Mouse (Mus musculus) A20 (cell line): ENCODE results near the gene Yeats2.

Source experiments
- DNase-seq: peaks from one replicate; pipeline ENCODE4 v3.0.0-alpha.2; 2011; ENCODE audit warnings: low read depth, low spot score

Gene Yeats2

GRCm38 (mm10) chr16:20191161-20191882, 50.5 kb downstream of the Yeats2 start:
- no peak for DNase-seq

DNA sequence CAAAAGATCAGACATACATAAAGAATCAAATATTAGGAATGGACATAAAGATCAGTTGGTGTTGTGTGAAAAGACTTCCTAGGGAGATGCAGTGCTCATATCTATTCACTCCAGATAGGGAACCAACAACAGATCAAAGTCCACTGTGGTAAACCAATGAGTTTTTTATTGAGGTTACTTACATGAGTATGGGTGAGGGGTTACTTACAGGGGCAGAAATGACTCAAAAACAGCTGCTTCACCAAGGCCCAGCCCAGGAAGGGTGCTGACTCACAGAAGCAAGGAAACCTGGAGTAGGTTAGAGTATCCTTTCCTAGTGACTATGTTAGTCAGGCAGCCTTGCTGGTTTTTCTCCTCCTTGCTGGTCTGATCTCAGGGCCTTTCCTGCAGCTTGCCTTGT, 51.2 kb downstream of the Yeats2 start:
- no peak for DNase-seq

- peak; percentile 62 for DNase-seq
Observed at GRCm38 (mm10) chr16:20195546-20195945, 54.7 kb downstream of the Yeats2 start.

GRCm38 (mm10) chr16:20196962-20197361, 56.1 kb downstream of the Yeats2 start:
- no peak for DNase-seq

DNA sequence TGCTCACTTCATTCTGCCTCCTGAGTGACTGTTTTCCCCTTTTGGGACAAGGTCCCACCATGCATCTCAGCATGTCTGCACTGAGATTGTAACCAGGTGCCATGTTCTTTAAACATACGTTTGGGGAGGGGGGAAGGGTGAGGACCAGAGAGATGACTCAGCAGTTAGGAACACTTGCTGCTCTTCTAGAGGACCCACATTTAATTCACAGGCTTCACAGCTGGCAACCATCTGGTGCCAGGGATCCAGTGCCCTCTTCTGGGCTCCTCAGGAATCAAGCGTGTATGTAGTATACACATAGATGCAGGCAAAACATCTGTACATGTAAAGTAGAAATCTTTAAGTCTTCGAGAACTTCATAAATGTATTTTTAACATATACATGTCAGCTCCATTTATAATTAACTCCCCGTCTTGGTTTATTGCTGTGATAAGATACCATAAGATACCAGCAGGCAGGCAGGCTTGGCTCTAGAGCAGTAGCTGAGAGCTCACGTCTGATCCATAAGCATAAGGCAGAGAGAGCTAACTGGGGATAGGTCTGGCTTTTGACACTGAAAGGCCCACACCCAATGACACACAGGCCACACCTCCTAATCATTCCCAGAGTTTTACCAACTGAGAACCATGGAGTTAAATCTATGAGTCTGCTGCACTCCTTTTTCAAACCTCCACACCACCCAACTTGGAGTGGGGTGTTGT, 58.8 kb downstream of the Yeats2 start:
- DNase-seq = no peak

DNA sequence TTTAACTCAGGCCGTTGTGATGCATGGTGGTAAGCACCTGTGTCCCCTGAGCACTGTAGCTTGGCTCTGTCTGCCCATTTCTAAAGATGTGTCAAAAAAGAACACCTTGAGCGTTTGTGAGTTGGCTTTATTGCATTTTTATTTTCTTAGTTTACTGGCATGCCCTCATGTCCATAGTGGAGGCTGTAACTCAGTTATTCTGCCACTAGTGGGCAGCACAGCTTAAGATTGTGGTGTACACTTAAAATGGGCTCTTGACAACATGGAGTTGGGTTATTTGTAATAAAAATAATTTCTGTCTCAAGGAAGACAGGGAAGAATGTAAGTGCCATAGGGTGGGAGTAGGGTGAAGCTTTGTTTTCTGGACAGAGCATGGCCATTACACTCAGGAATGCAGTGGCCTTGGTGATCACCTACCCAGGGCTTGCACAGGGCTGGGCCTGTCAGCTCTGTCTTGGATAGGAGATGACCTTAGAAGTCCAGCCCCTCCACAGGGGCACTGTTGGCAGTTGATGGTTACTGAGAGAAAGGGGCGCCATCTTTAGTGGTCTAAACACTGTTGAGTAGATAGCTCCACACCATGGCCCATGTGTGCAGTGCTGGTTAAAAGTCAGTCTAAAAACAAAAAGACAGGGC, 72.8 kb downstream of the Yeats2 start:
- peak; percentile 61 for DNase-seq

- DNase-seq = no peak
Observed at GRCm38 (mm10) chr16:20222726-20223125, 81.9 kb downstream of the Yeats2 start.

GRCm38 (mm10) chr16:20226676-20227075, 85.8 kb downstream of the Yeats2 start:
- no peak for DNase-seq

GRCm38 (mm10) chr16:20227504-20227903, 86.6 kb downstream of the Yeats2 start:
- no peak for DNase-seq

DNA sequence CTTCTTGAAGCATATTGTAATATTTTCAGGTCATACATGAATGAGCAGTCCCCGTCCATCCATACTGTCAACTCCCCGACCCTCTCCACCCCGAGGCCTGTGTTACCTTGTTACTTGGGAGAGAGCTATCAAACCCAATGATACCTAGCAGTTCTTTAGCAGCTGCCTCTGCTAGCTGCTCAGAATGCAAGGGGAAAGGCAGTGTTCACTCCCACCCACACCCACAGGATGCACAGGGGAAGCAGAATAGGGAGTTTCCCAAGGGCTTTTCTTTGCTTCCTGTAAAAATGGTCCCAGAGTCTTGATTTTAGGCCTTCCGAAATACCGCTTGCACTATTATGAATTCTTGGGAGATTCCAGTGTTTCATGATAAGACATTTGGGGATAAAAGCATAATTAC, 87.3 kb downstream of the Yeats2 start:
- DNase-seq = no peak

DNA sequence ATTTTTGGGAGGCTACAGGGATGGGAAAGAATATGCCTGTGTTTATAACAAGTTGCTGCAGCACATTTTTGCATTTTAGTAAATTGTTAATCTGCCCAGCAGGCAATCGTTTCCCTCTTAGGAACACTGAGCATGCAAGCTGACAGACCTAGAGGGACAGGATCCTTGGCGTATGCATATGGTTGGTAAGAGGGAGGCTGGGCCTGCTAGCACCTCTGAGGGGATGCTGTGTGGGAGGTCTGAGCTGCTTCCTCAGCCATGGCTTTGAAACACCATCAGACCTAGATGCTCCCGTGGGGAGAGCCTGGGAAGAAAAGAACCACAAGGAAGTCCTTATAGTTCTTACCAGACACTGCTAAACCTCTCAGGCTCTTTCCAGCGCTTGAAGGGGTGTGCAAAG, 93.5 kb downstream of the Yeats2 start:
- DNase-seq = no peak

DNA sequence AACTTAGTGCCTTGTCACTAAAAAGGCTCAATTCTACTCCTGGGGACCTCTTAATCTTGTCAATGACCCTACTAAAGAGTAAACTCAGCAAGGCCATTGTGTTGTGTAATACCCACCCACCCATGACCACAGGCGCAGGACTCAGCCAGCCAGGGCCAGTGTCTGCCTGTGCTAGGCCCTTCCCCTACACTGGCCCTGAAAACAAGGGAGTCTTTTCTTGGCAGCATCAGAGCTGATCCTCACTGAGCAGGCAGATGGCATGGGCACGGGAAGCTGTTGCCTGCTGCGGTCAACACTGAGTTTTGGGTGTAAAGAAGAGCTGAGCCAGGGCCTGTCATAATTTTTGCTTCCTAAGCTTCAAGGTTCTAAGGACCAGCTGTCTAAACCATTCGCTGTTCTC, 96.6 kb downstream of the Yeats2 start:
- no peak for DNase-seq

- no peak for DNase-seq
Observed at GRCm38 (mm10) chr16:20238646-20239045, 97.8 kb downstream of the Yeats2 start.

DNA sequence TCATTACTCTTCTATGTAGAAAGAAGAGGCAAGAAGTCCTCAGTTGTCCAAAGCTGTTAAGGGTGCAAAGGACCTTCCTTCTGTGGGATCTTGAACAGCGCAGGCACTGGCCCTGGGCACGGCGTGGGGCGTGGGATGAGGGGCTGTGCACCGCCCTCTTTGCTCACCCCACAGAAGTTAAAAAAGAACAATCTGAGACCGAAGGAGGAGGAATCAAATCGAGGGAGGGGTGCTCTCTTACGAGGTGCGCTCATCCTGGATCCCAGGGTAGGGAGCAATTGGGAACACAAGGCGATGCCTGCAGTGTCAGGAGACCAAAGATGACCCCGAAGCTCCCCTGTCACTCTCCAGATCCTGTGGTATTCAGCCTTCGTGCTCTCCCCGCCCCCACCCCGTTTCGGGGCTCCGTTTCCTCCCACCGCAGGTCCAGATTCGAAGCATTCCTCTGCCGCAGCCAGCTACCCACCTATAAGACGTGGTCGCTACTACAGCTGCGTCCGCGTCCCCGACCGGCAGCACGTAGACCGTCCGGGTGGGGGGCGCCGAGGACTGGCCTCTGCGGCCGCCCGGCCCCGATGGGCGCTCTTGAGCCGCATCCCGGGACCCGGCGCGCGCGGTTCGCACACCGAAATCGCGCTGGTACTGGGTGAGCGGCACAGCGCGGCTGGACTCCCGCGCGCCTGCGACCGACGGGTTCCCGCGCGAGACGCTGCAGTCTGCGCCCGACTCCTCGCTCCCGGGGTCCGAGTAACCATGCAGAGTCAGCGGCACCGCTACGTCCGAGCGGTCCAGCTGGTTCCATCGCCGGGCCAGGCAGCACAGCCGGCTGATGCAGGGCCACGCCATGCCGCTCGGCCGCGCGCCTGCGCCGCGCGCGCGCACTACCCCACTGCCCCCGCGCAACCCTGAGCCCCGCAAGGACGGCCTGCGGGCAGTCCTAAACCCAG, 99.9 kb downstream of the Yeats2 start, which contains the start of gene Map6d1:
Map6d1 (minus strand) TSS at position 891 of the 947 bp plus-strand sequence.
- no peak for DNase-seq

DNA sequence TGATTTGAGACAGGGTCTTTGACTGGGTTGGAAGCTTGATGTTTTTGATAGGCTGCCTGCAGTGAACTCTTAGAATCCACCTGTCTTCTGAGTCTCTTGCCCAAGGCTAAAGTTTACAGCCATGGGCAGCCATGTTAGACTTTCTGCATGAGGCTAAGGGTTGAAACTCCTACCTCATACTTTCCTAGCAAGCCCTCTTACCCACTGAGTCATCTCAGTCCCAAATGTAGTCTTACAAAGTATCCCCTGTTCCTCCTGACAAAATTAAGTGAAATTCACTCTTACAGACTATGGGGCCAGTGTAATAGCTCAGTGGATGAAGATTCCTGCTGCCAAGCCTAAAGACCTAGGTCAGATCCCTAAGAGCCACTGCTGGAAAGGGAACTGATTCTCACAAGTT, 106.2 kb downstream of the Yeats2 start:
- no peak for DNase-seq

GRCm38 (mm10) chr16:20248442-20249174, 107.7 kb downstream of the Yeats2 start:
- no peak for DNase-seq

DNA sequence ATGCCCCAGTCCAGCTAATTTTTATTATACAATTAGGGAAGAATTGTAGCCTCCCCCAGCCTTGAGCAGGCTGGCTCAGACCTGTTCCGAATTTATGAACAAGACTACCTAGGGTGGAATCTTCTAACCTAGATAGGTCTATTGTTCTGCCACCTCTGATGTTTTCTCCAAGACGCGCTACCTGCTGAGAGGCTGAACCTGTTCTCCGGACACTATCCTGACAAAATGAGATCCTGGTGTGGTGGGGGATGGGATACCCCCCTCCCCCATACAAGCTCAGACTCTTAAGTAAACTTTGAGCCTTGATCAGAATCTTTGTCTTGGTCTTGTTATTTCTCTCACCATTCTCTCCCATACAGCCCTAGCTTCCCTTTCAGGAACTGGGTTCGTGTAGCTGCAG, 117.1 kb downstream of the Yeats2 start:
- DNase-seq = no peak

GRCm38 (mm10) chr16:20265089-20265488, 124.2 kb downstream of the Yeats2 start:
- DNase-seq = no peak

DNA sequence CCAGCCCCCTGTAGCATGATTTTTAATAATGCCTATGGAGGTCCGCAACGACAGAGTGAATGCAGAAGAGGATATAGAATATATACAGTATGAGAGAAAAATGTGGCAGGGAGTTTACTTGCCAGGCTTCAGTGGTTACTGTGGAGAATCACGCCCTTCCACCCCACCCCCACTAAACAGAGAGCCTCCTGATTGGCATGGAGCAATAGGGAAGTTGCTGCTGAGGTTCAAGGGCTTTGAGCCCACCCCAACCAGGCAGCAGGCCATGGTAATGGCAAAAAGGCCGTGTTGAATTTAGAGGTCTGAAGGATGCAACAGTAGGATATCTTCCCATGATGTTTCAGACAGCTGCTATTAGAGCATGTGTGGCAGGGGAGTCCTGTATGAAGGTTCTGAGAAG, 130.5 kb downstream of the Yeats2 start:
- DNase-seq = no peak

DNA sequence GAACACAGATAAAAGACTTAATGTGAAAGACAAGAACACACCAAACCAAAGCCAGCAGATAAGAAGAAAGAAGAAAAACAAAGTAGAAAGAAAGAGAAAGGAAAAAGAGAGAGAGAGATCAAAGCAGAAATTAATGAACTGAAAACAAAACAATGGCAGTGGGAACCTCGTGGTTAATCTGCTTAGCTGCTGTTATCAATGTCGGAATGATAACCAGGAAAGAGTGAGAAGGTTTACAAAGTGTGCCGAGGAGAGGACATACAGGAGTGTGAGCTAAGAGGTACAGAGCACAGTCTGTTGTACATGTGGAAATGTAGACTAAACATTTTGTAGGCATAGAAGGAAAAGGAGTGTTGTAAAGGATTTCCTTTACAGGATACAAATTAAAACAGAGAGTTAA, 132.1 kb downstream of the Yeats2 start:
- no peak for DNase-seq

DNA sequence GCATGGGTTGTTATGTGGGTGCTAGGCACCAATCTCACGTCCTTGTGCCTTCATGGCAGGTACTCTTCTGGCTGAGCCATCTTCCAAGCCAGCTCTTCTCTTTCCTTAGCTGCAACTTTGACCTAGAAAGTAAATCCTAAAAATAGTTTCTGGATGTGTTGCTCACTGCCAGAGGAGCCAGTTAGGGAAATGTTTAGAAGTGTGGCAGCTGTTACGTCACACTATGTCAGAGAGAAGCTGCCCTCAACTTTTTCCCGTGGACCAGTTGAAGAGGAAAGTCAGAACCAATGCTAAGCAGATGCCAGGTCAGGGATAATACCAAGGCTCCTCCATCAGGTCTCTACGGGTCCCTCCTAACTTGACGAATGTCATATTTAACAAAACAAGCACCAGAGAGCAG, 138.5 kb downstream of the Yeats2 start:
- DNase-seq = no peak
